Mouse (Mus musculus) c-Kit-positive CD71-positive TER-119-positive erythroid progenitor cells, embryonic 14.5 days (primary cell): Measurements from ENCODE around the gene She.

ENCODE experiments used
- DNase-seq: peaks from one replicate; pipeline ENCODE4 v3.0.0-alpha.2; 2013; ENCODE audit warnings: low spot score

The She gene

GRCm38 (mm10) chr3:89863716-89864509, 32.7 kb downstream of the She start:
- no peak for DNase-seq

- no peak for DNase-seq
Observed at GRCm38 (mm10) chr3:89865020-89865419, 33.9 kb downstream of the She start.

GRCm38 (mm10) chr3:89865764-89866163, 34.6 kb downstream of the She start:
- DNase-seq: no peak

- no peak for DNase-seq
Observed at GRCm38 (mm10) chr3:89867651-89868050, 36.5 kb downstream of the She start.

GRCm38 (mm10) chr3:89868357-89868756, 37.2 kb downstream of the She start:
- no peak for DNase-seq

DNA sequence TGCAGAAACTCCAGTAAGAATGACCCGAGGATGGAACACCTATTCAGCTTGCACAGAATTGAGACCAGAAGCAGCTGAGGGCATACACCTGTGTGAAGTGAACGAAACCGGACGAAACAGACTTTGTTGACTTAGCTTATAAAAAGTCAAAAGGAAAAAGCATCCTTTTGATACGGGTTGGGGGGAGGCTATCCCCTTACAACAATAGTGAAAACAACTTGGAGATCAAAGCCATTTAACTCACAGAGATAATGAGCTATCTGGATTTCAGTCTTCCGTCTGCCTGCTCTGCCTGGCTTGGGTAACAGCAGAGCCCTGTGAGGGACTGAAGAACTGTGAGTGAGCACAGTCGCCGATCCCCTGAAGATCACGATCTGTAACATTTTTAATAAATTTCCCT, 37.8 kb downstream of the She start:
- DNase-seq: no peak

DNA sequence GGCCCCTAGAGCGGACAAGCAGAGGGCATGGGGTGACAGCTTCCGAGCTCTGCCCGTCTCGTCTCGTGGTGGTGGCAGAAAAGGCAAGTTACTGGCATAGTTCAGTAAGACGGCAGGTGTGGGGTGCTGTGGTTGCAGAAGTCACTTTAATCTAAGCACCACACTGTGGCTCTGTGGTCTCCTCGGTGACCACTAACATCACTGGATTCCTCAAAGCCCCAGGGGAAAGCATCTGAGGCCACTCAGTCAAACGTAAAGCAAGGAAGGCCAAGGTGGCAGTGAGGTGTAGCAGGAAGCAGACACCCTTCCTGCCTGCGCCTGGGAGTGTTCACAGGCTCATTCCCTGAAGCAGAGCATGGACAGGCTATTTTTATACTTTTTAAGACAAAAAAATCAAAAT, 38.4 kb downstream of the She start:
- DNase-seq: no peak

GRCm38 (mm10) chr3:89870472-89871271, 39.5 kb downstream of the She start:
- no peak for DNase-seq

GRCm38 (mm10) chr3:89871339-89871914, 40.3 kb downstream of the She start:
- peak; percentile 71 for DNase-seq

DNA sequence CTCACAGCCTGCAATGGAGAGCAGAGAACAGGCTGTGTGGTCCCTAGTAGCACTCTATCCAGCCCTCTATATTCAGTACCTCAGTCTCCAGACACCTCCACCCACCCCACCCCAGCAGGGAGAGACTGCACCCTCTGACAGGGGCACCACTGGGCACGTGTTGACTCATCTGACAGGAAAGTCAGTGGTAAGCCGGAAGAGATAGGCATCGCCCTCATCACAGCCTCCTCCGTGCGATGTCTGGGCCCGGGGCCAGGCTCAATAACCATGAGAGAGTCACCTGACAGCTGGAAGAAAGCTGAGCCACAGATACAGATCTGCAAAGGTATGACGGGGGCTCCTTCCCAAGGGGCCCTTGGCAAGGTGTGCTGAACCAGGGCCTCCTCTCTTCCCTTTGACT, 41.0 kb downstream of the She start:
- DNase-seq: no peak

DNA sequence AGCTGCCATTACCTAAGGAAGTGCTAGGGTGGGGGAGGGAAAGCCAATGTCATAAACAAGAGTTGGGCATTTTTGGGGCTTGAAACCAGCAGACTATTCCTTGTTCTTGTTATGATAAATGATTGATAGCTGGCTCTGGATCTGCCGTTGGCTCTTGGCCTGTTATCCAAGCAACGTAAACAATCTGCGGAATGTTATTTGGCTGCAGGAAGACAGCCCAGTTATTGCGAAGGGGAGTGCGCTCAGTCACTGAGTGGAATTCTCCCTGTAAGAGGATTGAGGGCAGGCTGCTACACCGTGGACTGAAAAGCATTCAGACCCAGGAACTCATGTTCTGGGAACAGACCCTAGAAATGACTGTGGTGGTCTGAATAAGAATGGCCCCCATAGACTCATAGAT, 41.5 kb downstream of the She start:
- no peak for DNase-seq

DNA sequence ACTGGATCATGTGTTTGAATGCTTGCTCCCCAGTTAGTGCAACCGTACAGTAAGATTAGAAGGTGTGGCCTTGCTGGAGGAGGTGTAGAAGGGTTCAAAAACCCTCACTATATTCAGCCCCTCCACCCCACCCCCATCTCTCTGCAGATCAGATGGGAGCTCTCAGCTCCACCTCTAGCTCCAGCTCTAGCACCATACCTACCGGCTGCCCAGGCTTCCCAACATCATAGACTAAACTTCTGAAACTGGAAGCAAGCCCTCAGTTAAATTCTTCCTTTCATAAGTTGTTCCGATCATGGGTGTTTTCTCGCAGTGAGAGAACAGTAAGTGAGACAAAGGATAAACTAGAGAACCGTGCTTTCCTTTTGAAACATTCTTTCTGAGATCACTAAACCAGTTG, 42.9 kb downstream of the She start:
- no peak for DNase-seq

GRCm38 (mm10) chr3:89875021-89875420, 43.9 kb downstream of the She start:
- DNase-seq: no peak

GRCm38 (mm10) chr3:89875781-89876180, 44.6 kb downstream of the She start:
- no peak for DNase-seq

GRCm38 (mm10) chr3:89876469-89876868, 45.3 kb downstream of the She start:
- no peak for DNase-seq

DNA sequence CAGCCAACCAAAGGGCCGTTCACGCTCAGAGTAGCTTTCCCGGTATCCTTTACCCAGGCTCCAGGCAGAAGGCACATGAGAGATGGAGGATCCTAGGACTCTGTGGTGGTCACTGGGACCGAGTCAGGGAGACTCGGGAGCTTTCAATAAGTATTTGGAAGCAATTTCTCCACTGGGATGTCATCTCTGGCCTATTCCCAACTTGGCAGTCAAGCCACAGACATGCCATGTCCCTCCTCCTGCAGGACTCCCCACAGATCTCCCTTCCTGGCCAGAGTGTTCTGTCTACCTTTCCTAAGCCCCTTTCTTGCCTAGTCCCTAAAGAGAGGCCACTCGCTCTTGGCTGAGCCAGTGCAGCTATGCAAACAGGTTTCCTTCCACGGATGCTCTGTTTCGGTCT, 46.0 kb downstream of the She start:
- no peak for DNase-seq

GRCm38 (mm10) chr3:89878456-89878855, 47.3 kb downstream of the She start:
- DNase-seq: no peak

- DNase-seq: no peak
Observed at GRCm38 (mm10) chr3:89879326-89879725, 48.2 kb downstream of the She start.

DNA sequence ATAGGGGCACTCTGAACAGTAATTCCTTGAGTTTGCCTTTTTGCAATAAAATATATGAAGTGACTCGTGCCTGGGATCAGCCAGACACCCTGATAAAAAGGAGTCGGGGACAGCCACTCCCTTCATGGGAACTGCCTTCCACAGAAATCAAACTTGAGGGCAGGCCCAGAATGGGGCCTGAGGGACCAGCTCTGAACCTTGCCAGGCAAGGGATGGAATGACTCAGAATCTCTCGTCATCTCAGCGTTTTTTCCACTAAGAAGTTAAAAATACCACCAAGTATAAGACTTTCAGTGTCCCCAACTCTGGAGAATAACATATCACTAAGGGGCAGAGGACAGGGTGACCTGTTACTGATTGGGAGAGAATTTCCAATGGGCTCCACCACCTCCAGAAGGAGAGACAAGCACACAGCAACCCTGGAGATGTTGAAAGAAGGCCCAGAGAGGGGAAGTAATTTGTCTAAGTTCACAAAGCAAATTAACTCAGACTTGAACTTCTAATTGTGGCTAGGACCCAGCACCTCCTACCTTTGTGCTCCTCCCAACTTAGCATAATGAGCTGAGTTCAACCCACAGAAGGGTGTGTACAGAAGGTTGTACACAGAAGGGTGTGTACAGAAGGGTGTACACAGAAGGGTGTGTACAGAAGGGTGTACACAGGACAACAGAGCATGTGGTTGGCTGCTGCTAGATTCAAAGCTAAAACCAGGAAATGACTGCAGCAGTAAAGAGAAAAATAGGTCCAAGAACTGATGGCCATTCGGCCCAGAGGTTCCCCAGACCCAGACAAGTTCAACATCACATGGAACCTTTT, 49.1 kb downstream of the She start:
- DNase-seq: peak; percentile 80

- no peak for DNase-seq
Observed at GRCm38 (mm10) chr3:89882556-89883181, 51.5 kb downstream of the She start.

DNA sequence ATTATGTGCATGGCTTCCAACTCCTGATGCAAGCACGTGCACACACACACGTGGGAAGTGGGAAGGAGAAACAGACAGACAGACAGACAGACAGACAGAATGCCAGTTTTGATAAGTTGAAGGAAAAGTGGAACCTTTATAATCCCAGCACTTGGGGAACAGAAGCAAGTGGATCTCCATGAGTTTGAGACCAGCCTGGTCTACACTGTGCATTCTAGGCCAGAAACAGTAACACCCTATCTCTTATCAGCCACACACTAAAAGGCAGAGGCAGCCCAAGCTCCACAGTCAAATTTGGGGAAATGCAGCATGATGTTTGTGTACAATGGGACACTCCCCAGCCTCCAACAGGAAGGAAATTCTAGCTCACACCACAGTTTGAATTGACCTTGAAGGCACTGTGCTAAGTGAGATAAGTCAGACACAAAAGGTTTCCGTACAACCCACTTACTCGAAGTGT, 52.4 kb downstream of the She start:
- DNase-seq: peak; percentile 52

DNA sequence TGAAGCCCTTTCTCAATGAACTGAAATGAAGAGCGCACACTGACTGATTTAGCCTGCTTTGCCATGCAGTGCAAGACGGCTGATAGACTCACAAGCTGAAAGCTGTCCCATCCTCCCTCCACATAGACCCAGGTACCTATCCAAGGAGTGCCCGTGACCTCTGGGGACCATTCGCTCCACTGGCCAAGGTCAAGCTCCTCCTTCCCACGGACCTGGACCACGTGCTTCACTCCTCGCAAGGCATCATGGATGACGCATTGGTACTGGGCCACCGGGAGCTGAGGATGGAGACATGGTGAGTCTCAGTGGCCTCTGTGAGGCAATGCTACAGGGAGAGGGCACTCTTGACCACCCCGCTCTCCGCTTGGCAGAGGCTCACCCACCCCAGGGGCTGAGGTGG, 54.6 kb downstream of the She start:
- DNase-seq: no peak
